Mouse (Mus musculus) liver, adult 2 months (tissue): ENCODE results near the gene Fads1. TPM values are rescaled to one million over a fixed set of nuclear protein-coding genes. Genes with fewer than 3 reads are reported as not detected.

Experiments
- DNase-seq: peaks from one replicate; pipeline ENCODE4 v3.0.0-alpha.2; 2011; ENCODE audit warnings: low read depth, low spot score; ENCODE audit errors: extremely low read depth
- H3K27ac ChIP-seq: fragments of 200-500 bp; replicated peaks from 2 replicates; pipeline ENCODE4 v1.5.1; 2012; ENCODE audit warnings: low read depth, mild to moderate bottlenecking, control low read depth, inconsistent platforms, low read length; ENCODE audit not compliant: insufficient read depth
- H3K27me3 ChIP-seq: fragments of 200-500 bp; 2 replicates; pipeline ENCODE4 v1.6.1; 2012; ENCODE audit warnings: mild to moderate bottlenecking, moderate library complexity, low read length, inconsistent platforms; ENCODE audit not compliant: control insufficient read depth, insufficient read depth
- H3K36me3 ChIP-seq: fragments of 200-500 bp; 2 replicates; pipeline ENCODE4 v1.6.1; 2012; ENCODE audit warnings: low read length, inconsistent platforms; ENCODE audit not compliant: control insufficient read depth, insufficient read depth
- H3K4me1 ChIP-seq: fragments of 200-500 bp; 2 replicates; pipeline ENCODE4 v1.6.1; 2011; ENCODE audit warnings: low read length; ENCODE audit not compliant: control insufficient read depth, insufficient read depth
- H3K4me3 ChIP-seq: fragments of 200-500 bp; 2 replicates; pipeline ENCODE4 v1.5.1; 2011; ENCODE audit warnings: low read depth, mild to moderate bottlenecking, control low read depth, low read length, moderate library complexity; ENCODE audit not compliant: insufficient read depth
- H3K79me2 ChIP-seq: fragments of 200-500 bp; 2 replicates; pipeline ENCODE4 v1.6.1; 2012; ENCODE audit warnings: inconsistent platforms, mild to moderate bottlenecking, low read length, moderate library complexity; ENCODE audit not compliant: control insufficient read depth, insufficient read depth
- H3K9ac ChIP-seq: fragments of 200-500 bp; 2 replicates; pipeline ENCODE4 v1.6.1; 2012; ENCODE audit warnings: low read depth, mild to moderate bottlenecking, control low read depth, inconsistent platforms, low read length
- CTCF ChIP-seq: fragments of 200-500 bp; IDR thresholded peaks from 2 replicates; pipeline ENCODE4 v1.5.1; 2011; ENCODE audit warnings: low read depth, low read length, control low read depth
- POLR2A ChIP-seq: fragments of 200-500 bp; IDR thresholded peaks from 2 replicates; pipeline ENCODE4 v1.6.1; 2011; ENCODE audit warnings: low read length, control low read depth; ENCODE audit not compliant: insufficient read depth; ENCODE audit errors: extremely low read depth
- WGBS: fragments of 180-500 bp; shearing (Covaris S2); methylation state at CpG from one replicate; pipeline ENCODE4 v1.1.7; 2018; 5-methylcytosine and 5-hydroxymethylcytosine counted together
- polyA plus RNA-seq: library from polyadenylated mRNA; depleted of rRNA; stranded (reverse); fragments of >200 nt; gene quantifications from 2 replicates; pipeline ENCODE4 v1.2.3, GENCODE M21; 2012; rRNA removed
- total RNA-seq: library from RNA; depleted of rRNA; stranded (reverse); fragments of >200 nt; gene quantifications from 2 replicates; pipeline ENCODE4 v1.2.3, GENCODE M21; 2014; rRNA removed

The Fads1 gene
- 238 and 300 TPM in 2 replicates for total RNA-seq
- 297 and 352 TPM in 2 replicates for polyA plus RNA-seq

GRCm38 (mm10) chr19:10182670-10183298 is at the start of gene Fads1:
Fads1 (plus strand) TSS chr19:10182888.
- peaks cover 9% of the 10 kb centered on the region; the same call in 1 of the 2 replicates for H3K79me2 ChIP-seq
- under 1% methylated on average over 70 of the region's 70 CpGs for WGBS
- peaks cover 22% of the 10 kb centered on the region; the same call in 1 of the 2 replicates for H3K36me3 ChIP-seq
- peak; percentile 70 for TF ChIP-seq CTCF
- TF ChIP-seq POLR2A = peak; percentile 62
- H3K27ac ChIP-seq = peak within 1 kb of the TSS; percentile 89
- H3K27me3 ChIP-seq = no peaks in the 10 kb centered on the region
- H3K4me3 ChIP-seq = peak within 1 kb of the TSS; percentile 80
- H3K9ac ChIP-seq = peak within 1 kb of the TSS; percentile 91
- peaks cover 32% of the 10 kb centered on the region for H3K4me1 ChIP-seq
- DNase-seq = peak; percentile 82

- no peaks in the 10 kb centered on the region for H3K79me2 ChIP-seq
- no peak overlapping the region for H3K4me3 ChIP-seq
- no peak overlapping the region for H3K27ac ChIP-seq
- peak; percentile 28 for DNase-seq
- H3K4me1 ChIP-seq = no peaks in the 10 kb centered on the region
- no peaks in the 10 kb centered on the region for H3K27me3 ChIP-seq
- H3K36me3 ChIP-seq = no peaks in the 10 kb centered on the region
- H3K9ac ChIP-seq = no peak overlapping the region
- WGBS = 79% methylated on average over 2 of the region's 2 CpGs
- TF ChIP-seq CTCF (no peak), POLR2A (no peak)
These were observed 48.0 kb upstream of the Fads1 start for GRCm38 (mm10) chr19:10134692-10135091.

GRCm38 (mm10) chr19:10137423-10137822 is 45.3 kb upstream of the Fads1 start:
- peak; percentile 27 for DNase-seq
- TF ChIP-seq CTCF = no peak
- no peak for TF ChIP-seq POLR2A
- Histone ChIP-seq H3K36me3 (no peaks in the 10 kb centered on the region), H3K4me1 (no peaks in the 10 kb centered on the region), H3K27me3 (no peaks in the 10 kb centered on the region), H3K4me3 (no peak overlapping the region), H3K27ac (no peak overlapping the region), H3K9ac (no peak overlapping the region), H3K79me2 (no peaks in the 10 kb centered on the region)
- WGBS = 84% methylated on average over 5 of the region's 5 CpGs

GRCm38 (mm10) chr19:10139736-10140135 is 43.0 kb upstream of the Fads1 start:
- no peak overlapping the region for H3K9ac ChIP-seq
- H3K79me2 ChIP-seq = no peaks in the 10 kb centered on the region
- no peaks in the 10 kb centered on the region for H3K27me3 ChIP-seq
- TF ChIP-seq CTCF (no peak), POLR2A (no peak)
- WGBS = 88% methylated on average over 6 of the region's 6 CpGs
- DNase-seq = no peak
- no peak overlapping the region for H3K4me3 ChIP-seq
- H3K27ac ChIP-seq = no peak overlapping the region
- no peaks in the 10 kb centered on the region; the same call in 1 of the 2 replicates for H3K4me1 ChIP-seq
- H3K36me3 ChIP-seq = no peaks in the 10 kb centered on the region

- no peaks in the 10 kb centered on the region for H3K27me3 ChIP-seq
- H3K4me3 ChIP-seq = no peak overlapping the region
- DNase-seq = no peak
- peaks cover 4% of the 10 kb centered on the region; the same call in 1 of the 2 replicates for H3K4me1 ChIP-seq
- 77% methylated on average over 2 of the region's 2 CpGs for WGBS
- TF ChIP-seq POLR2A = no peak
- H3K36me3 ChIP-seq = no peaks in the 10 kb centered on the region
- H3K9ac ChIP-seq = no peak overlapping the region
- no peaks in the 10 kb centered on the region for H3K79me2 ChIP-seq
- H3K27ac ChIP-seq = no peak overlapping the region
These were observed 39.0 kb upstream of the Fads1 start for GRCm38 (mm10) chr19:10143667-10144066.

GRCm38 (mm10) chr19:10144464-10144863 is 38.2 kb upstream of the Fads1 start:
- Histone ChIP-seq H3K36me3 (no peaks in the 10 kb centered on the region), H3K27me3 (no peaks in the 10 kb centered on the region), H3K4me3 (no peak overlapping the region), H3K9ac (no peak overlapping the region), H3K4me1 (peaks cover 4% of the 10 kb centered on the region; the same call in 1 of the 2 replicates), H3K27ac (no peak overlapping the region), H3K79me2 (no peaks in the 10 kb centered on the region)
- no peak for DNase-seq
- 79% methylated on average over 4 of the region's 4 CpGs for WGBS
- no peak for TF ChIP-seq CTCF
- TF ChIP-seq POLR2A = no peak
